ENCODE assay signal across 8 mouse cellular contexts in the genomic region with DNA sequence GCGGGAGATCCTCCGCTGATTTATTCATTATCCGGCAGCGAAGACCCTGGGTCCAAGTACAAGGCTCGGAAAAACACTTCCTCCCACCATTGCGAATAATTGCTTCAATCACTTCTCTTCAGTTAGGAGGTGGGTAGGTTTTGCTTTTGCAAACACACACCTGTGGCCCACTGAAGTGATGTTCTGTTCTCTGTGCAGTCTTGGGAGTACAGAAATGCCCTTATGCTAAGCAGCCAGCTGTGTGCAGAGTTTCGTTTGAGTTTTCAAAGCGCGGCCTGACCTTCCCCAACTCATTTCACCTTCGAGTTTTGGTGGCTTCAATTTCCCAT. TPM values are rescaled to one million over a fixed set of nuclear protein-coding genes. Genes with fewer than 3 reads are reported as not detected.
DNase-seq lines count a peak whose midpoint lies in the region; ATAC-seq lines count a peak whose summit lies in the region.

No protein-coding gene starts in this region.

- no peak for ATAC-seq in hindbrain, embryonic 15.5 days (ENCODE audit: low FRiP score, low read depth)
- ATAC-seq in midbrain, embryonic 12.5 days (ENCODE audit: low FRiP score, low read depth) = no peak
- ATAC-seq in megakaryocyte-erythroid progenitor cell, adult 5-6 weeks (replicated peaks; ENCODE audit: low FRiP score, low TSS enrichment, poor library complexity, severe bottlenecking) = no peak

- H3K9ac ChIP-seq in hindbrain, embryonic 15.5 days = no peak overlapping the region
- no peak overlapping the region for H3K9ac ChIP-seq in midbrain, embryonic 12.5 days (replicated peaks)

- H3K9me3 ChIP-seq in hindbrain, embryonic 15.5 days = no peaks in the 10 kb centered on the region
- no peaks in the 10 kb centered on the region for H3K9me3 ChIP-seq in midbrain, embryonic 12.5 days

- H3K27ac ChIP-seq in brown adipose tissue, adult 24 weeks (replicated peaks; ENCODE audit: low read depth, low read length) = peak overlapping the region; percentile 67
- no peak overlapping the region for H3K27ac ChIP-seq in hindbrain, embryonic 15.5 days (replicated peaks)
- no peak overlapping the region for H3K27ac ChIP-seq in midbrain, embryonic 12.5 days (replicated peaks)

- H3K4me2 ChIP-seq in hindbrain, embryonic 15.5 days = peak overlapping the region; percentile 82
- peak overlapping the region; percentile 73 for H3K4me2 ChIP-seq in midbrain, embryonic 12.5 days (replicated peaks)

- H3K27me3 ChIP-seq in hindbrain, embryonic 15.5 days = peaks cover 20% of the 10 kb centered on the region
- peaks cover 60% of the 10 kb centered on the region for H3K27me3 ChIP-seq in midbrain, embryonic 12.5 days

- WGBS in hindbrain, embryonic 15.5 days = 6% methylated on average over 10 of the region's 10 CpGs
- WGBS in midbrain, embryonic 12.5 days = 3% methylated on average over 10 of the region's 10 CpGs

- H3K4me3 ChIP-seq in brown adipose tissue, adult 24 weeks (ENCODE audit: insufficient read depth, low read depth, low read length) = peak overlapping the region; percentile 94
- H3K4me3 ChIP-seq in hindbrain, embryonic 15.5 days = peak overlapping the region; percentile 68
- peak overlapping the region; percentile 67 for H3K4me3 ChIP-seq in midbrain, embryonic 12.5 days

- peaks cover 27% of the 10 kb centered on the region for H3K4me1 ChIP-seq in brown adipose tissue, adult 24 weeks (ENCODE audit: control insufficient read depth, insufficient read depth, insufficient read length, low read length)
- peaks cover 20% of the 10 kb centered on the region; the same call in 1 of the 2 replicates for H3K4me1 ChIP-seq in hindbrain, embryonic 15.5 days (replicated peaks)
- H3K4me1 ChIP-seq in midbrain, embryonic 12.5 days = peaks cover 8% of the 10 kb centered on the region

- H3K36me3 ChIP-seq in hindbrain, embryonic 15.5 days = no peaks in the 10 kb centered on the region
- no peaks in the 10 kb centered on the region for H3K36me3 ChIP-seq in midbrain, embryonic 12.5 days

- peak; percentile 44 for DNase-seq in kidney, adult 9 months
- DNase-seq in kidney, postnatal 10 days = no peak
- no peak for DNase-seq in urinary bladder, postnatal 25 days (ENCODE audit: low spot score)
- no peak for DNase-seq in cerebellum, adult 18-20 months

RNA-seq across cellular contexts. Expression of a gene that starts 1.0 kb away (rescaled TPM):
- polyA plus RNA-seq in brown adipose tissue, adult 24 weeks (2012; ENCODE audit: insufficient read depth, insufficient read length, missing spikeins) = 10.9 and 13.1 TPM in 2 replicates
- polyA plus RNA-seq in hindbrain, embryonic 15.5 days (2015; fragmentation: Nextera tagmentation; extraction: Ambion mirVana) = 1.2 and 1.4 TPM in 2 replicates
- polyA plus RNA-seq in midbrain, embryonic 12.5 days (2016; fragmentation: Nextera tagmentation; extraction: Ambion mirVana) = 0.48 and 0.82 TPM in 2 replicates
- total RNA-seq in megakaryocyte-erythroid progenitor cell, adult 5-6 weeks (2014; fragmentation: Nextera tagmentation) = 2.8 and 12.8 TPM in 2 replicates
- 4.2 and 5.9 TPM in 2 replicates for total RNA-seq in megakaryocyte-erythroid progenitor cell, adult 5-6 weeks (2017)

RNA-seq across cellular contexts. Expression of a gene that starts 27.8 kb away (rescaled TPM):
- 64.0 and 71.4 TPM in 2 replicates for polyA plus RNA-seq in brown adipose tissue, adult 24 weeks (2012; ENCODE audit: insufficient read depth, insufficient read length, missing spikeins)
- 28.9 and 30.1 TPM in 2 replicates for polyA plus RNA-seq in hindbrain, embryonic 15.5 days (2015; fragmentation: Nextera tagmentation; extraction: Ambion mirVana)
- 26.8 and 29.8 TPM in 2 replicates for polyA plus RNA-seq in midbrain, embryonic 12.5 days (2016; fragmentation: Nextera tagmentation; extraction: Ambion mirVana)
- 21.9 and 28.2 TPM in 2 replicates for total RNA-seq in megakaryocyte-erythroid progenitor cell, adult 5-6 weeks (2014; fragmentation: Nextera tagmentation)
- total RNA-seq in megakaryocyte-erythroid progenitor cell, adult 5-6 weeks (2017) = 16.0 and 20.9 TPM in 2 replicates
